Mouse (Mus musculus): ENCODE data around the gene Actl10. TPM values are rescaled to one million over a fixed set of nuclear protein-coding genes. Genes with fewer than 3 reads are reported as not detected.
A peak's percentile ranks its signal among the peaks of the same experiment; 100 is the strongest.

Gene Actl10
- polyA plus RNA-seq, 1 experiment from 2014 or later, result 0.37 TPM

DNA sequence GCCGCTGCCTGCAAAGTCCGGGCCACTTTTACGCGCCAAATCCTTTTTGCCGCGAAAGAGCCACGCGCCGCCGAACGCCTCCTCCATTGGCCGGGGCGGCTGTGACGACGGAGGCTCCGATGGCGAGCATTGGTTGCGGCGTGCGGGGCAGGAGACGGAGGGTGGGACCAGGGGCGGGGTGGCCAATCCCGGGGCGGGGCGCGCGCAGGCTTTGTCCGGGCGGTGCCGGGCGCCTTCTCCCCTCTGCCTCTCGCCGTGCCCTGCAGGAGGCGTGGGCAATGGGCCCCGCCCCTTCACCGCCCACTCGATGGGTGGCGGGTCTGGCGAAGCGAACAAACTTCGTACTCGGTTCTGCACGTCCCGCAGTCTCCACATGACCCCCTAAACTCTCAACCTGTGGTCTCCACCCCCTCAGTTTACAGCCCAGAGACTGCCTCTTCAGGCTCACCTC, 18.3 kb downstream of the Actl10 start, which contains the start of gene E2f1:
Gene E2f1, minus strand, starts transcription at position 57 of the 451 bp plus-strand sequence.
- Histone ChIP-seq H3K9ac (peak within 1 kb of the TSS; percentile 45), H3K9me3 (no peaks in the 10 kb centered on the region)
- under 1% methylated on average over 43 of the region's 44 CpGs for WGBS

DNA sequence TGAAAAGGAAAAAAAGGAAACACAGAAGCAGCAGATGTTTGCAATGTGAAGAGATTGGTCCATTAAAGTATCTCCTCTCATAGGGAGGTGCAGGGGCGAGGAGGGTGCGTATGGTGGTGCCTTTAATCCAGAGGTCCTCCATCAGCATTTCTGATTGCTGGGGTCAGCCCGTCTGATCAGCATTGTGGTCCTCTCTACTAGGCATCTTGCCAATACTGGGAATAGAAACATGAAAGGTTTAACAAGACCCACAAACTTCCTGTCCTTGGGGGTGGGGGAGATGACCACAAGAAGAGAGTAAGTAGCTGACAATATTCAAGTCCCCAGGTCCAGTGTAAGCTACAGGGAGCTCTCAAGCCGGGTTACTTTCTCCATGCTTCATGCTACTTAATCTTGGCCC, 19.1 kb downstream of the Actl10 start:
- H3K4me1 ChIP-seq, result peaks cover 31% of the 10 kb centered on the region
- H3K9me3 ChIP-seq, result no peaks in the 10 kb centered on the region
- H3K36me3 ChIP-seq, result no peaks in the 10 kb centered on the region
- H3K4me3 ChIP-seq (replicated peaks), result 0 out of 2 replicates have a peak overlapping the region, but pooled peaks have one; percentile 89
- WGBS, result 62% methylated on average over 4 of the region's 4 CpGs
- peak overlapping the region; percentile 84 for H3K4me2 ChIP-seq
- H3K27me3 ChIP-seq (replicated peaks), result no peaks in the 10 kb centered on the region
- peak overlapping the region; percentile 80 for H3K27ac ChIP-seq
- ATAC-seq (ENCODE audit: insufficient read depth, low FRiP score, low read depth), result no peak
- no peak overlapping the region for H3K9ac ChIP-seq

More for the DNA sequence above, 18.3 kb downstream of the Actl10 start, which contains the start of gene E2f1:
- Histone ChIP-seq H3K27ac (peak within 1 kb of the TSS; percentile 93), H3K27me3 (replicated peaks) (no peaks in the 10 kb centered on the region), H3K36me3 (no peaks in the 10 kb centered on the region), H3K4me1 (peaks cover 31% of the 10 kb centered on the region), H3K4me2 (peak within 1 kb of the TSS; percentile 84), H3K4me3 (replicated peaks) (peak within 1 kb of the TSS; percentile 89)
- ATAC-seq (ENCODE audit: insufficient read depth, low FRiP score, low read depth), result peak; percentile 97

DNA sequence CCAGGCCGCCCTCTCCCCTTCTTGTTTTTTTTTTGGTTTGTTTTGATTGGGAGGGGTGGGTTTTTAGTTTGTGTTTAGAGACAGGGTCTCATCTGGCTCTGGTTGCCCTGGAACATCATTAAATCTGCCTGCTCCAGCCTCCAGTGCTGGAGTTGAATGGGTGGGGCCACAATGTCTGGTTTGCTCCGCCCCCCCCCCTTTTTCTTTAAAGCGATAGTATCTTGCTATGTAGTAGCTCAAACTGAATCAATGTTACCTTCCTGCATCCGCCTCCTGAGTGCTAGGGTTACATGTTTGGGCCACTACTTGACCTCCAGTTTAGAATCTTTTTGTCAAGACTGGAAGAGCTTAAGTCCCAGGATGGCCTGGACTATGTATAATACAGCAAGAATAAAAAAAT, 19.7 kb downstream of the Actl10 start:
- no peaks in the 10 kb centered on the region for H3K9me3 ChIP-seq
- H3K27me3 ChIP-seq (replicated peaks), result no peaks in the 10 kb centered on the region
- H3K4me2 ChIP-seq, result no peak overlapping the region
- WGBS, result 72% methylated on average over 4 of the region's 4 CpGs
- peaks cover 31% of the 10 kb centered on the region for H3K4me1 ChIP-seq
- no peak overlapping the region for H3K9ac ChIP-seq
- no peaks in the 10 kb centered on the region for H3K36me3 ChIP-seq
- 0 out of 2 replicates have a peak overlapping the region, but pooled peaks have one; percentile 4 for H3K27ac ChIP-seq
- no peak overlapping the region for H3K4me3 ChIP-seq (replicated peaks)
- ATAC-seq (ENCODE audit: insufficient read depth, low FRiP score, low read depth), result no peak

DNA sequence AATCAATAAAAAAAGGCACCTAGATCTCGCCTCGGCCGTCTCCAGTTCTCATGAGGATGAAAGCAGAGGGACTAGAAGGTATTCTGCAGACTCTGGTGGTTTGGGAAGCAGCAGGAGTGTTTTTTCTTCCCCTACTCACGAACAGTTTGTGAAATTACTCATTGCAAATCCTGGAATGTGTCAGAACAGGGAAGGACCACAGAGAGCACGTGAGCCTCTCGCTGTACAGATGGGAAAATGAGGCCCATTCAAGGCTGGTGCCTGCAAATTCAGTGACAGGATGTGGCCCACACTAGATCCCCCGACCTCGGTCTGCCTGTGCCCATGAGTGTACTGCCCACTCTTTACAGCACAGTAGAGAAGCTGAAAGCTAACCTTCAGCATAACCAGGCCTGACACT, 20.4 kb downstream of the Actl10 start:
- Histone ChIP-seq H3K4me3 (replicated peaks) (no peak overlapping the region), H3K27me3 (replicated peaks) (no peaks in the 10 kb centered on the region), H3K9ac (no peak overlapping the region), H3K36me3 (no peaks in the 10 kb centered on the region), H3K9me3 (no peaks in the 10 kb centered on the region), H3K27ac (no peak overlapping the region), H3K4me1 (peaks cover 26% of the 10 kb centered on the region), H3K4me2 (no peak overlapping the region)
- ATAC-seq (ENCODE audit: insufficient read depth, low FRiP score, low read depth), result no peak
- WGBS, result 54% methylated on average over 8 of the region's 8 CpGs

DNA sequence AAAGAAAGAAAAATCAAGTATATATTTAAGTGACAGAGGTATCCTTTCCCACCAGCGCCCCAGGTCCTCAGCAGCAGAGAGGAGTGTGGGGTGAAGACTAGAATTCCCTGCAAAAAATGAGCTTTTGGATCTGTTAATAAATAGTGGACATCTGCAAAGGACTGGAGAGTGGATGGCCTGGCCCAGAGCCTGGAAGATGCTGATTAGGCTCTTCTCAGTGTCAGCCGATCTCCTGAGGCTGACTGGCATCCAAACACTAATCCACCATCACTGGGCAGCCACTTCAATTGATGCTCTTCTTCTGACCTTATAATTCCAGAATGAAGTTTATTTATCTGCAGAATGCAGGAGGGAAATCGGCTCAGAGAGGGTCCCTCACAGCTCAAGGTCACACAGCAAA, 21.4 kb downstream of the Actl10 start:
- Histone ChIP-seq H3K4me2 (no peak overlapping the region), H3K4me1 (peaks cover 21% of the 10 kb centered on the region), H3K9ac (no peak overlapping the region), H3K9me3 (no peaks in the 10 kb centered on the region), H3K36me3 (no peaks in the 10 kb centered on the region), H3K27me3 (replicated peaks) (no peaks in the 10 kb centered on the region), H3K27ac (no peak overlapping the region), H3K4me3 (replicated peaks) (no peak overlapping the region)
- 79% methylated on average over 3 of the region's 3 CpGs for WGBS
- ATAC-seq (ENCODE audit: insufficient read depth, low FRiP score, low read depth), result no peak

DNA sequence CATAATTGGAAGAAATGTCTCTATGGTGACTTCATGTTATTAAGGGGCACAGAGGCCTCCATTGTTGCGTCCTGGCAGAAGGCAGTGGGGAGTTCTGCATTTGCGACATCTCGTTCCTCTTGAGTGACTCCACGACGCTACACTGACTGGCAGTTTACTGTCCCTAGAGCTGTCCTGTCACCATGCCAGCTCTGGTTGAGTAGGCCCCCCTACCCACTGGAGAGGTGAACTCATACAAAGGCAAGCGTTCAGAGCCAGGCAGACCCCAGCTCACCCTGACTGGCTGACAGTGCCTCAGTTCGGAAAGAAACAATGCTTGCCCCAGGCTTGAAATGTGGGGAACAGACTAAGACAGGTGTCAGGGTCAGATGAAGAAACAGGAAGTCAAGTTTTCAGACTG, 22.7 kb downstream of the Actl10 start:
- Histone ChIP-seq H3K4me2 (no peak overlapping the region), H3K27ac (no peak overlapping the region), H3K9me3 (no peaks in the 10 kb centered on the region), H3K4me1 (peaks cover 12% of the 10 kb centered on the region; the same call in 1 of the 2 replicates), H3K27me3 (replicated peaks) (no peaks in the 10 kb centered on the region), H3K4me3 (replicated peaks) (no peak overlapping the region), H3K9ac (no peak overlapping the region), H3K36me3 (no peaks in the 10 kb centered on the region)
- ATAC-seq (ENCODE audit: insufficient read depth, low FRiP score, low read depth), result no peak
- 79% methylated on average over 7 of the region's 7 CpGs for WGBS

DNA sequence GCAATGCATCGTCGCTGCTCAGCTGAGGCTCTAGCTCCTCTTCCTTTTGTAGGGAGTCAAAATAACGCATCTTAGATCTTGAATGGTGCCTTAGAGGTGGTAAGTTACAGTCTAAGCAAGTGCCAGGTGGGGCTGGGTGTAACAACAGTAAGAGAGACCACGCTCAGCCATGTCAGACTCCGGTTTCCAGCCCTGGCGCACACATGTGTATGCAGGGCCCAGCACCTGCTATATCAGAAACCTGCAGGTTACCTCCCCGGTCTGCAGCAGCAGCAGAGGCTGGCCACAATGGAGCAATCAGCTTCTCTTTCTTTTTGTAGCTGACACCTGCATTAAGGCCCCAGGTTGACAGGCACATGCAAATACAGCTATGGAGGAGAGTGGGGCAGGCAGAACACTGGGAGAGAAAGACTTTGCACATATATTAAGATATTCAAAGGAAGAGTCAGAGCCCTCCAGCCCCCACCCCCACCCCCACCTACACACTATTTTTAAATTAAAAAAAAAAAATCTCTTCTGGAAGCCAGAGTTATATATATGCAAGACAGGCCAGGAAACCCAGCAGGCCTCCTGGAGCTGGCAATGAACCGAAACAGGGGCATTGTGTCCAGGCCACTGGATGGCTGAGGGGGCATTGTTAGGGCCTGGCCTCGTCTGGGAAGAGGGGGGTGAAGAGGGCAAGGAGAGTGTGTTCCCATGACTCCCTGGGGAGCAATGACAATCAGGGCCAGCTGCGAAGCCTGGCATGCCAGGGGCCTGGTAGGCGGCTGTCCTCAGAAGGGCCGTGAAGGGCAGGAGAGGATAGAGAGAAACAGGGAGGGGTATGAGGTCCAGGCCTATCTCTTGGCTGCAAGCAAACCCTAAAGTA, 25.5 kb downstream of the Actl10 start:
- no peaks in the 10 kb centered on the region for H3K9me3 ChIP-seq
- no peak overlapping the region for H3K4me3 ChIP-seq (replicated peaks)
- H3K36me3 ChIP-seq, result no peaks in the 10 kb centered on the region
- H3K4me1 ChIP-seq, result no peaks in the 10 kb centered on the region
- H3K27ac ChIP-seq, result no peak overlapping the region
- 63% methylated on average over 12 of the region's 12 CpGs for WGBS
- no peak for ATAC-seq (ENCODE audit: insufficient read depth, low FRiP score, low read depth)
- H3K4me2 ChIP-seq, result no peak overlapping the region
- H3K9ac ChIP-seq, result no peak overlapping the region
- H3K27me3 ChIP-seq (replicated peaks), result no peaks in the 10 kb centered on the region

DNA sequence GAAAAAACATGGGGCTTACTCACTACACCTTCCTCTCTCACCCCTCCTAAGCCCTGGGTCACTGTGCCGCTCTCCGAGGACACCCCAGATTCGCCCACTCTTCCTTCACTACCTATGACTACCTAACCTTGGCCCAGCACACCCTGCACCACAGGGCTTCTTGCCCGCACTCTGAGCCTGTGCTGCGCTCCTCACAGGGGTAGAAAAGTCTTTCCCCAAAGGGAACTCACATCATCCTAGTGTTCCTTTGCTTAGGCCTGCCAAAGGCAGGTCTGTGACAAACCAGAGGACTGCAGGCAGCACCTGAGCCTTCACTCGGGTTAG, 26.1 kb downstream of the Actl10 start:
- ATAC-seq (ENCODE audit: insufficient read depth, low FRiP score, low read depth), result no peak
- WGBS, result 88% methylated on average over 6 of the region's 6 CpGs
- Histone ChIP-seq H3K9ac (no peak overlapping the region), H3K27ac (no peak overlapping the region), H3K4me1 (no peaks in the 10 kb centered on the region), H3K36me3 (no peaks in the 10 kb centered on the region), H3K9me3 (no peaks in the 10 kb centered on the region), H3K27me3 (replicated peaks) (no peaks in the 10 kb centered on the region), H3K4me3 (replicated peaks) (no peak overlapping the region), H3K4me2 (no peak overlapping the region)

DNA sequence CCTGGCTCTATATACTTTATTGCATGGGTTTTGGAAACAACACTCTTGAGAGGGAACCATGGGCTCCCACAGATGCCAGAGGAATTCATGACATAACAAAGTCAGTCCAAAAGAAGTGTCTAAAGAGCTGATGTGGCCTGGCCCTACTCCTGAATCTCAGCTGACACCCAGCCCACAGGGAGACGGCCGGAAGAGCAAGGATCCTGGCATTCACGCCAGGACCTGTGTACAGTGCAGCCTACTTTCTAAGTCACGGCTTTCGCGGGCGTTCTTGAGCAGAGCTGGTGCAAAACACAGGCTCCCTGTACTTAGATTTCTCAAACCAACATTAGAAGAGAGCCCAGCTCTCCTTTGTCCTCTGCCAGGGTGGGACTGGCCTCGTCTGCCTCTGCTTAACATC, 29.0 kb downstream of the Actl10 start:
- ATAC-seq (ENCODE audit: insufficient read depth, low FRiP score, low read depth), result no peak
- no peak overlapping the region for H3K27ac ChIP-seq
- peaks cover 4% of the 10 kb centered on the region; the same call in 1 of the 2 replicates for H3K4me1 ChIP-seq
- H3K9me3 ChIP-seq, result no peaks in the 10 kb centered on the region
- no peak overlapping the region for H3K4me2 ChIP-seq
- 77% methylated on average over 8 of the region's 8 CpGs for WGBS
- H3K4me3 ChIP-seq (replicated peaks), result no peak overlapping the region
- H3K36me3 ChIP-seq, result no peaks in the 10 kb centered on the region
- H3K9ac ChIP-seq, result no peak overlapping the region
- H3K27me3 ChIP-seq (replicated peaks), result no peaks in the 10 kb centered on the region

DNA sequence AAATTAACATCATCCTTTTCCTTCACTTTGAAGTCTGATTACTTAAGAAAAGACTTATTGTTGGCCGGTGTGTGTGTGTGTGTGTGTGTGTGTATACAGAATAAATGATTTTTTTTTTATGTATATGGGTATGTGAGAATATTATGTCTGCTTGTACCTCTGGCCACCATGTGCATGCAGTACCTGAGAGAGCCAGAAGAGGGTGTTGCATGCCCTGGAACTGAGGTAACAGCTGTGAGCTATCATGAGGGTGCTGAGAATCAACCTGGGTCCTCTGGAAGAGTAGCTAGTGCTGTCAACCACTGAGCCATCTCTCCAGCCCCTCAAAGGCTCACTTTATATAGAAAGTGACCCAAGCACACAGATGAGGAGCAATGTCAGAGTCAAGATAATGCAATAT, 29.8 kb downstream of the Actl10 start:
- Histone ChIP-seq H3K4me3 (replicated peaks) (no peak overlapping the region), H3K36me3 (no peaks in the 10 kb centered on the region), H3K4me2 (no peak overlapping the region), H3K27ac (no peak overlapping the region), H3K27me3 (replicated peaks) (no peaks in the 10 kb centered on the region), H3K9me3 (no peaks in the 10 kb centered on the region), H3K9ac (no peak overlapping the region), H3K4me1 (peaks cover 4% of the 10 kb centered on the region; the same call in 1 of the 2 replicates)
- WGBS, result 68% methylated on average over 1 of the region's 1 CpGs
- no peak for ATAC-seq (ENCODE audit: insufficient read depth, low FRiP score, low read depth)

DNA sequence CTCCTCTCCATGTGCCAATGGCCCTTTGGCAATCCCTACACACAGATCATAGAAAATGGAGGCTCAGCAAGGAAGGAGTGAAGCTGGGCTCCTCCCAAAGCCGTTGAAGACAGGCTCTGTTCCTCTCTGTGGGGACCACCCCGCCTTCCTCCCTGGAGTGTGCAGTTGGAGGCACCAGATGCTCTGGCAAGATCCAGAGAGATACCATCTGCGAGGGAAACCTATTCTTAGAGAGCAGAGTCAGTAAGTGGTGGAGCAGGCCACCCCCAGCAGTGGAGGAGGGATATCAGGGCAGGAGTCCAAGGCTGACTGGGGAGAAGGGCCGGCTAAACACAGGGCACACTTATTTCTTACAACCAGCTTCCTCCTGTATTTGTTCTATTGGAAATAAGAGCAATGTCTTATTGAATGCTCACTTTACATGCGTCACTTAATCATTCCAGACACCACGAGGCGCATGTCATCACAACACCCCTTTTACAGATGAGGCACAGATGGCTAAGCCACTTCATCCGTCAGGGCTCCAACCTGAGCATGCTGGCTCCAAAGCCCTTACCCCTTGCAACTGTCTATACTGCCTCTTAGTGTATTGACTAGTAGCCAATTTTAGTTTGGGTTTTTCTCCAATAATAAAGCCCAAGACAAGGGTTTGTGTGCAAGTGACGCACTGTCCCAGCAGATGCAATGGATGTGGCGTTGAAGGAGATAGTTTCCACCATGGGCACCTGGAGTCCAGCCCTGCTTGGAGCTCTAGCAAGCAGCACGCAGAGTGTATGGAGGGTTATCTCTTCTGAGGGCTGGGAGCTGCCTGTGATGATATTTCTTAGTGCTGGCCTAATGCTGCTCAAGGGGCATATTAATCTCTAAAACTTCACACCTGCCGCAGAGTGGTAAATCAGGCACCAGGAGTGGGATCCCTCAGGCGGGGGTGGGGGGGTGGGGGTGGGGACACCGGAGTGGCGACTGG, 32.6 kb downstream of the Actl10 start:
- no peak overlapping the region for H3K4me2 ChIP-seq
- peaks cover 5% of the 10 kb centered on the region for H3K36me3 ChIP-seq
- H3K27ac ChIP-seq, result no peak overlapping the region
- peaks cover 4% of the 10 kb centered on the region; the same call in 1 of the 2 replicates for H3K4me1 ChIP-seq
- H3K27me3 ChIP-seq (replicated peaks), result no peaks in the 10 kb centered on the region
- ATAC-seq (ENCODE audit: insufficient read depth, low FRiP score, low read depth), result peak; percentile 67; the same call in 1 of the 2 replicates
- no peak overlapping the region for H3K4me3 ChIP-seq (replicated peaks)
- H3K9me3 ChIP-seq, result no peaks in the 10 kb centered on the region
- H3K9ac ChIP-seq, result no peak overlapping the region
- 50% methylated on average over 15 of the region's 15 CpGs for WGBS
